Mouse (Mus musculus): ENCODE data around the gene Myog.

DNA sequence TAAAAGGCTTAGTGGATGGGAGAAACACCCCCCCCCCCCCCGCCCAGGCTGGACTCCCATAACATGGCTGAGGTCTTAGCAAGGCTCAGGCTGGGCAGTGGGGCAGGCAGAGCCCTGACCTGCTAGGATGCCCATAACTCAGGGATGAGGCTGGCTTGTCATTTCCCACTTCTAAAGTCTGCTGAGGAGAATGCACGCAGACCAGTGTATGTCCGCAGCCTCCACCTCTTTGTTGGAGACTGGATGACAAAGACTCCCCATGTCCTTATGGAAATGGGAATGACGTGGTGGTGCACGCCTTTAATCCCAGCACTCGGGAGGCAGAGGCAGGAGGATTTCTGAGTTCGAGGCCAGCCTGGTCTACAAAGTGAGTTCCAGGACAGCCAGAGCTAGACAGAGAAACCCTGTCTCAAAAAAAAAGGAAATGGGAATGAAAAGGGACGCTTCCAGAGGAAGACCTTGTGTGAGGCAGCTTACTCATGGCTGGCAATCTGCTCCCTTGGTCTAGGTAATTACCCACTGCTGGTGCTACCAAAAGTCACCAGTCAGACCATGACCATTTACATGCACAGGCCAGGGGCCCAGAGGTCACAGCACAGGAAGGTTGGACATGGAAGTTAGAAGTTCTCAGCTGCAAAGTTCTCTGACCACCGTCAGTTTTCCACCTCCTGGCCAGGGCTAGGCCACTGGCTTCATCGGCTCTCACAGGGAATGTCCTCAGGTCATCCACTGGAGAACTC, 43.8 kb downstream of the Myog start:
- TF ChIP-seq MAFK (IDR thresholded peaks at IDR 0.05; ENCODE audit: insufficient read depth, low read depth, low read length) = no peak
- no peak for TF ChIP-seq ZC3H11A (IDR thresholded peaks at IDR 0.05; ENCODE audit: borderline replicate concordance, low read depth, low read length)
- no peak for TF ChIP-seq CHD2 (IDR thresholded peaks at IDR 0.05; ENCODE audit: low read depth, low read length)

All from ES-E14 (cell line).